Mouse (Mus musculus): ENCODE data around the gene Olfr125.

Olfr125 gene

GRCm38 (mm10) chr17:37832649-37833048, at the start of gene Olfr125:
Gene Olfr125, plus strand, starts transcription at chr17:37832949.
- ATAC-seq (ENCODE audit: low TSS enrichment) = no peak

GRCm38 (mm10) chr17:37793229-37793628, 39.5 kb upstream of the Olfr125 start, which contains the start of gene Olfr123:
Gene Olfr123, plus strand, starts transcription at chr17:37793529.
- ATAC-seq (ENCODE audit: low TSS enrichment) = no peak

- ATAC-seq (ENCODE audit: low TSS enrichment) = no peak
Observed at GRCm38 (mm10) chr17:37799588-37799987, 33.2 kb upstream of the Olfr125 start, which contains the start of gene Olfr124. Gene Olfr124, plus strand, starts transcription at chr17:37799888.

- no peak for ATAC-seq (ENCODE audit: low TSS enrichment)
Observed at GRCm38 (mm10) chr17:37847183-37847582, 14.4 kb downstream of the Olfr125 start, which contains the start of gene Olfr126. Gene Olfr126, plus strand, starts transcription at chr17:37847483.

- no peak for ATAC-seq (ENCODE audit: low TSS enrichment)
Observed at GRCm38 (mm10) chr17:37863901-37864300, 31.2 kb downstream of the Olfr125 start.

GRCm38 (mm10) chr17:37869676-37870205, 37.0 kb downstream of the Olfr125 start:
- no peak for ATAC-seq (ENCODE audit: low TSS enrichment)

- ATAC-seq (ENCODE audit: low TSS enrichment) = no peak
Observed at GRCm38 (mm10) chr17:37873830-37874229, 41.1 kb downstream of the Olfr125 start.

All from frontal cortex, adult (tissue).